Mouse (Mus musculus): Measurements from ENCODE around the gene Pkp1. TPM values are rescaled to one million over a fixed set of nuclear protein-coding genes. Genes with fewer than 3 reads are reported as not detected.

Pkp1 gene
- polyA plus RNA-seq, 1 experiment from 2014 or later, result 0.02 TPM

DNA sequence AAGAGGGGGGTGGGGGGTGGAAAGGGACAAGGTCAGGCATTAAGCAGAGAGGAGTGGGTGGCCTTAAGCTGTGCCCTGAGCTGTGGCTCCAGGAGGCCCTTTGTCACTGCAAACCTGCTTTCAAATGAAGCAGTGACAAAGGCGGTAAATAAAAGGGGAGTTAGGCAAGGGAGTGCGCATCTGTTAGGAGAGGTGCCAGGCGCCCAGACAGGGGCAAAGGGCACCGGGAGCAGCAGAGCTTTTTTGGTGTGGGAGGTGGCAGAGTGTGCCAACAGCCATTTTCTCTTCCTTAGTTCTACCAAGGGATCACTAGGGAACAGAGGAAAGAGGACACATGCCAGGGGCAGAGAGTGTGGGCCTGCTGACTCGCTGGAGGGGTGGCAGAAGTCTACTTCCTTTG is 1.8 kb downstream of the Pkp1 start:
- H3K4me2 ChIP-seq (replicated peaks; ENCODE audit: low read depth, low read length), result no peak overlapping the region
- no peak overlapping the region for H3K9ac ChIP-seq (replicated peaks; ENCODE audit: low read depth)
- no peaks in the 10 kb centered on the region; the same call in 1 of the 2 replicates for H3K4me1 ChIP-seq (ENCODE audit: insufficient read depth, low read depth, low read length)
- DNase-seq (ENCODE audit: low spot score) (no peak), ATAC-seq (no peak)
- no peak overlapping the region for H3K4me3 ChIP-seq (ENCODE audit: low read depth, low read length)
- WGBS, result 16% methylated on average over 5 of the region's 5 CpGs
- TF ChIP-seq EP300 (IDR thresholded peaks at IDR 0.05) (no peak), CTCF (IDR thresholded peaks at IDR 0.05) (no peak)
- H3K27ac ChIP-seq (ENCODE audit: low read length), result no peak overlapping the region
- H3K27me3 ChIP-seq (replicated peaks; ENCODE audit: insufficient read depth, low read length), result peaks cover 43% of the 10 kb centered on the region
- H3K36me3 ChIP-seq (ENCODE audit: insufficient read depth, low read length), result no peaks in the 10 kb centered on the region
- H3K9me3 ChIP-seq (ENCODE audit: low read length), result no peaks in the 10 kb centered on the region

DNA sequence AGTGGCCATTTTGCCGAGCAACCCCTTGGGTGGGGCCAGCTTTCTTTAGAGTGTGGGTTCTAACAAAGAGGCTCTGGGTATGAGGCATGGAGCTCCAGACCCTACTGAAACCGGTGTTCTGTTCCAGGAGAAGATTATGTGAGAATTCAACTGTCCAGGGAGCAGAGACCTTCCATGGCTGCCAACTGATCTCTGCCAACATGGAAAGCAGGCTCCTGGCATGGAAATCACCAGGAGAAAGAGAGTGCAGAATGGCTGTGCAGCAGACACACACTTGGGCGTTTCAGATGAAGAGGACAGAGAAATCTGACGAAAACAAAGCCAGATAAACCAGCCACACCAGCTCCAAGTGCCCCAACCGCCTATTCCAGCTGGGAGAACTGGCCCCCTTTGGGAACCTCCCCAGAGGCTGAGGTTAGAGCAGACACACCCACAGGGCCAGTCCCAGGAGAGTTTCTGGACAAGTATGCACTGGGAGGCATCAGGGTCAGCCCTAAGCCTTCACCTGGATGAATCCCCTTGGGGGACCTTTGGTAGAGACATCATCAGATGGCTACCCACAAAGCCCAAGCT is 2.4 kb downstream of the Pkp1 start:
- ATAC-seq (no peak), DNase-seq (ENCODE audit: low spot score) (no peak)
- Histone ChIP-seq H3K27me3 (replicated peaks; ENCODE audit: insufficient read depth, low read length) (peaks cover 43% of the 10 kb centered on the region), H3K27ac (ENCODE audit: low read length) (no peak overlapping the region), H3K9me3 (ENCODE audit: low read length) (no peaks in the 10 kb centered on the region), H3K9ac (replicated peaks; ENCODE audit: low read depth) (no peak overlapping the region), H3K4me1 (ENCODE audit: insufficient read depth, low read depth, low read length) (no peaks in the 10 kb centered on the region; the same call in 1 of the 2 replicates), H3K4me3 (ENCODE audit: low read depth, low read length) (no peak overlapping the region), H3K36me3 (ENCODE audit: insufficient read depth, low read length) (no peaks in the 10 kb centered on the region), H3K4me2 (replicated peaks; ENCODE audit: low read depth, low read length) (no peak overlapping the region)
- TF ChIP-seq CTCF (IDR thresholded peaks at IDR 0.05) (no peak), EP300 (IDR thresholded peaks at IDR 0.05) (no peak)
- 35% methylated on average over 5 of the region's 5 CpGs for WGBS

DNA sequence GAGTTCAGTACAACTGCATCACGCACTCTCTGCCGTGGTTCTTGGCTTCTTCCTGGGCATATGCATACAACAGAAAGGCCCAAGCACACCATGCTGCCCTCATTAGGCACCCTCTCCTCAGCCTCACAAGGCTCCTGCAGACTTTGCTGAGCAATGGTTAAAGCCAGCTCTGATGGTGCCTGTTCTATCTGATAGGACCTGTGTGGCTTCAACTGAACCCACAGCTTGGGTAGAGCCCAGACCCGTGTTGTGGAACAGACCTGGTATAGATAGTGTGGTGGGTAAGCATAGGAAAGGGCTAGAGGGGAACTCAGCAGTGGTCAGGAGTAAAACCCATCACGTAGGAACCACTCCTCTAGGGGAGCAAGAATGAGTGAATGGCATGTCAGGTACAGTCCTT is 5.3 kb downstream of the Pkp1 start:
- Histone ChIP-seq H3K4me3 (ENCODE audit: low read depth, low read length) (no peak overlapping the region), H3K27me3 (replicated peaks; ENCODE audit: insufficient read depth, low read length) (peaks cover 29% of the 10 kb centered on the region), H3K9ac (replicated peaks; ENCODE audit: low read depth) (no peak overlapping the region), H3K4me2 (replicated peaks; ENCODE audit: low read depth, low read length) (no peak overlapping the region), H3K27ac (ENCODE audit: low read length) (no peak overlapping the region), H3K9me3 (ENCODE audit: low read length) (no peaks in the 10 kb centered on the region), H3K4me1 (ENCODE audit: insufficient read depth, low read depth, low read length) (no peaks in the 10 kb centered on the region; the same call in 1 of the 2 replicates), H3K36me3 (ENCODE audit: insufficient read depth, low read length) (no peaks in the 10 kb centered on the region)
- WGBS, result 73% methylated on average over 4 of the region's 4 CpGs
- DNase-seq (ENCODE audit: low spot score) (no peak), ATAC-seq (no peak)
- TF ChIP-seq CTCF (IDR thresholded peaks at IDR 0.05) (no peak), EP300 (IDR thresholded peaks at IDR 0.05) (no peak)

DNA sequence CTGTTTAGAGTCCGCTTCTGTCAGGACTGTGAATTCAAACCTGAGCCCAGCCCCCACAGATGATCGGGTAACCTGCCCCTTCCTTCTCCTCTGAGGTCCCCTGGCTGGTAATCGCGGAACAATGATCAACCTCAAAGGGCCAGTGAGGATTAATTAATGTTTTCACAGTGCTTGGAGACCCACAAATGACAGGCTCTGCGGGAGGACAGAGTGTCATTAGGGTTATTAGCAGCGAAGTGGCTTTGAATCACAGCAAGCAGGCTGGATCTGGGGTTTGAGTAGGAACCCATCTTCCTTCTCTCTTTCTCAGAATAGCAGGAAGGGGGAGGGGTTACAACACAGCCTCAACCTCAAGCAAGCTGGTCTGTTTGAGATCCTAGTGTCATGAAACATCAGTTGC is 9.6 kb downstream of the Pkp1 start:
- Histone ChIP-seq H3K27ac (ENCODE audit: low read length) (no peak overlapping the region), H3K4me1 (ENCODE audit: insufficient read depth, low read depth, low read length) (no peaks in the 10 kb centered on the region), H3K4me2 (replicated peaks; ENCODE audit: low read depth, low read length) (no peak overlapping the region), H3K4me3 (ENCODE audit: low read depth, low read length) (no peak overlapping the region), H3K27me3 (replicated peaks; ENCODE audit: insufficient read depth, low read length) (0 out of 2 replicates have a peak, but pooled peaks cover 4% of the 10 kb centered on the region), H3K9ac (replicated peaks; ENCODE audit: low read depth) (no peak overlapping the region), H3K9me3 (ENCODE audit: low read length) (no peaks in the 10 kb centered on the region), H3K36me3 (ENCODE audit: insufficient read depth, low read length) (no peaks in the 10 kb centered on the region)
- no peak for TF ChIP-seq CTCF (IDR thresholded peaks at IDR 0.05)
- no peak for TF ChIP-seq EP300 (IDR thresholded peaks at IDR 0.05)
- DNase-seq (ENCODE audit: low spot score) (no peak), ATAC-seq (no peak)
- WGBS, result 40% methylated on average over 6 of the region's 6 CpGs

GRCm38 (mm10) chr1:135906736-135907135 is 12.3 kb downstream of the Pkp1 start:
- DNase-seq (ENCODE audit: low spot score), result peak; percentile 59
- no peaks in the 10 kb centered on the region for H3K9me3 ChIP-seq (ENCODE audit: low read length)
- no peak for TF ChIP-seq CTCF (IDR thresholded peaks at IDR 0.05)
- no peak for TF ChIP-seq EP300 (IDR thresholded peaks at IDR 0.05)
- 43% methylated on average over 11 of the region's 11 CpGs for WGBS
- H3K4me3 ChIP-seq (ENCODE audit: low read depth, low read length), result no peak overlapping the region
- 0 out of 2 replicates have a peak, but pooled peaks cover 4% of the 10 kb centered on the region for H3K27me3 ChIP-seq (replicated peaks; ENCODE audit: insufficient read depth, low read length)
- H3K4me2 ChIP-seq (replicated peaks; ENCODE audit: low read depth, low read length), result no peak overlapping the region
- no peaks in the 10 kb centered on the region for H3K4me1 ChIP-seq (ENCODE audit: insufficient read depth, low read depth, low read length)
- H3K36me3 ChIP-seq (ENCODE audit: insufficient read depth, low read length), result no peaks in the 10 kb centered on the region
- H3K27ac ChIP-seq (ENCODE audit: low read length), result no peak overlapping the region
- no peak overlapping the region for H3K9ac ChIP-seq (replicated peaks; ENCODE audit: low read depth)
- ATAC-seq, result peak; percentile 72

GRCm38 (mm10) chr1:135899991-135900515 is 19.0 kb downstream of the Pkp1 start:
- Histone ChIP-seq H3K4me3 (ENCODE audit: low read depth, low read length) (no peak overlapping the region), H3K9ac (replicated peaks; ENCODE audit: low read depth) (no peak overlapping the region), H3K36me3 (ENCODE audit: insufficient read depth, low read length) (no peaks in the 10 kb centered on the region), H3K4me2 (replicated peaks; ENCODE audit: low read depth, low read length) (no peak overlapping the region), H3K27me3 (replicated peaks; ENCODE audit: insufficient read depth, low read length) (no peaks in the 10 kb centered on the region), H3K27ac (ENCODE audit: low read length) (no peak overlapping the region), H3K4me1 (ENCODE audit: insufficient read depth, low read depth, low read length) (no peaks in the 10 kb centered on the region), H3K9me3 (ENCODE audit: low read length) (no peaks in the 10 kb centered on the region)
- TF ChIP-seq EP300 (IDR thresholded peaks at IDR 0.05) (no peak), CTCF (IDR thresholded peaks at IDR 0.05) (no peak)
- 73% methylated on average over 7 of the region's 7 CpGs for whole genome bisulfite sequencing
- no peak for DNase-seq (ENCODE audit: low spot score)
- ATAC-seq, result no peak
